Mouse (Mus musculus) olfactory bulb, adult 2 months (tissue): ENCODE measurements around the gene Rsu1. TPM values are rescaled to one million over a fixed set of nuclear protein-coding genes. Genes with fewer than 3 reads are reported as not detected.

Source experiments
- H3K27ac ChIP-seq: fragments of 200-500 bp; 2 replicates; pipeline ENCODE4 v1.5.1; 2012; ENCODE audit warnings: low read depth, low read length; ENCODE audit not compliant: insufficient read depth
- H3K4me1 ChIP-seq: fragments of 200-500 bp; 2 replicates; pipeline ENCODE4 v1.6.1; 2012; ENCODE audit warnings: low read length; ENCODE audit not compliant: control insufficient read depth, insufficient read depth
- H3K4me3 ChIP-seq: fragments of 200-500 bp; 2 replicates; pipeline ENCODE4 v1.5.1; 2012; ENCODE audit warnings: mild to moderate bottlenecking, low read depth, low read length, moderate library complexity; ENCODE audit not compliant: insufficient read depth
- CTCF ChIP-seq: fragments of 200-500 bp; IDR thresholded peaks from 2 replicates; pipeline ENCODE4 v1.5.1; 2012; ENCODE audit warnings: low read depth, mild to moderate bottlenecking, low read length, moderate library complexity; ENCODE audit not compliant: insufficient read depth
- POLR2A ChIP-seq: fragments of 200-500 bp; IDR thresholded peaks from 2 replicates; pipeline ENCODE4 v1.6.1; 2012; ENCODE audit warnings: mild to moderate bottlenecking, low read depth, low read length, moderate library complexity; ENCODE audit not compliant: insufficient read depth
- WGBS: fragments of 180-500 bp; shearing (Covaris S2); methylation state at CpG from one replicate; pipeline ENCODE4 v1.1.7; 2018; 5-methylcytosine and 5-hydroxymethylcytosine counted together
- polyA plus RNA-seq: library from polyadenylated mRNA; stranded (reverse); fragments of >200 nt; gene quantifications from 2 replicates; pipeline ENCODE4 v1.2.4, GENCODE M21; 2012; ENCODE audit warnings: low replicate concordance; ENCODE audit not compliant: missing spikeins, insufficient read depth, insufficient read length

Rsu1 gene
- polyA plus RNA-seq, 1 experiment: not detected

DNA sequence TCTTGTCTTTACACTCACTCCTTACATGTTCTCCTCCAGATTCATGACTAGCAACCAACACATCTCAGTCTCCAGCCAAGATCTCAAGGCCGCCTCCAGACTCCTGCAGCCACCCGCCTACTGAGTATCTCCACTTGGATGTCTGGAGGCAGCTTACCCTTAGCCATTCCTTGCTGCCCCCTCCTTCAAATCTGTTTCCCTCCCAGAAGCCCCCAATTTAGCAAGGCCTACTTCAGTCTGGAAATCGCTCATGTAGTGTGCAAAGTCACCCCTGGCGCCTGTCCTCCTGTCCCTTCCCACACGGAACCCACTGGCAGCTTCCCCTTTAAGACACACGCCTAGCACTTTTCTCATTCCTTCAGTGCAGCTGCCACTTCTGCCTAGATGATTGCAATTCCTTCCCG, 167.4 kb downstream of the Rsu1 start:
- H3K27ac ChIP-seq: no peak overlapping the region
- no peak overlapping the region for H3K4me3 ChIP-seq
- no peaks in the 10 kb centered on the region for H3K4me1 ChIP-seq
- TF ChIP-seq CTCF (no peak), POLR2A (no peak)
- 85% methylated on average over 7 of the region's 7 CpGs for WGBS

- Histone ChIP-seq H3K4me1 (no peaks in the 10 kb centered on the region), H3K4me3 (no peak overlapping the region), H3K27ac (no peak overlapping the region)
- WGBS: 98% methylated on average over 5 of the region's 5 CpGs
- no peak for TF ChIP-seq CTCF
- TF ChIP-seq POLR2A: no peak
Measured at GRCm38 (mm10) chr2:13094045-13094444, 177.2 kb downstream of the Rsu1 start.

GRCm38 (mm10) chr2:13093570-13093969, 177.6 kb downstream of the Rsu1 start:
- H3K4me3 ChIP-seq: no peak overlapping the region
- WGBS: 97% methylated on average over 1 of the region's 1 CpGs
- no peak for TF ChIP-seq CTCF
- no peak for TF ChIP-seq POLR2A

GRCm38 (mm10) chr2:13091399-13092015, 179.7 kb downstream of the Rsu1 start:
- TF ChIP-seq CTCF: no peak
- TF ChIP-seq POLR2A: no peak
- H3K27ac ChIP-seq: no peak overlapping the region
- WGBS: 97% methylated on average over 5 of the region's 5 CpGs
- H3K4me3 ChIP-seq: no peak overlapping the region
- H3K4me1 ChIP-seq: no peaks in the 10 kb centered on the region

More at GRCm38 (mm10) chr2:13093570-13093969, 177.6 kb downstream of the Rsu1 start:
- Histone ChIP-seq H3K27ac (no peak overlapping the region), H3K4me1 (no peaks in the 10 kb centered on the region)

DNA sequence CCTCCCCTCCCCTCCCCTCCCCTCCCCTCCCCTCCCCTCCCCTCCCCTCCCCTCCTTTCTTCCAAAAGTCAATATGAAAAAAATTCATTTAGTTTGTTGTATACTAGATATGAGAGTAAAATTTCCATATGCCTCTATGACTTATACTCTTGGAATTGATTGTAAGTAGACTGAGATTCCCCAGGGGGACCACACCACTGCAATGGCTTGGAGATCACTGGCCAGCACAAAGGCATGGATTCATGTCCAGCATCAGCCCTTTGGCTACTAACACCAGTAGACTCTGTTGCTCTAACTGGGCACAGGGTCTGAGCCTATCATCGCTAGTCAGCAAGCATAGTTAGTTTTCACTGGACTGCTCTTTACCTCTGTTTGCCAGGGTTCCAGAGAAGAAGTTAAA, 180.4 kb downstream of the Rsu1 start:
- TF ChIP-seq POLR2A: no peak
- TF ChIP-seq CTCF: no peak
- WGBS: 100% methylated on average over 1 of the region's 1 CpGs
- no peak overlapping the region for H3K27ac ChIP-seq
- H3K4me3 ChIP-seq: no peak overlapping the region
- H3K4me1 ChIP-seq: no peaks in the 10 kb centered on the region

GRCm38 (mm10) chr2:13089861-13090260, 181.4 kb downstream of the Rsu1 start:
- 68% methylated on average over 4 of the region's 4 CpGs for WGBS
- no peak overlapping the region for H3K4me3 ChIP-seq
- H3K27ac ChIP-seq: no peak overlapping the region
- no peak for TF ChIP-seq POLR2A
- TF ChIP-seq CTCF: no peak
- H3K4me1 ChIP-seq: no peaks in the 10 kb centered on the region

DNA sequence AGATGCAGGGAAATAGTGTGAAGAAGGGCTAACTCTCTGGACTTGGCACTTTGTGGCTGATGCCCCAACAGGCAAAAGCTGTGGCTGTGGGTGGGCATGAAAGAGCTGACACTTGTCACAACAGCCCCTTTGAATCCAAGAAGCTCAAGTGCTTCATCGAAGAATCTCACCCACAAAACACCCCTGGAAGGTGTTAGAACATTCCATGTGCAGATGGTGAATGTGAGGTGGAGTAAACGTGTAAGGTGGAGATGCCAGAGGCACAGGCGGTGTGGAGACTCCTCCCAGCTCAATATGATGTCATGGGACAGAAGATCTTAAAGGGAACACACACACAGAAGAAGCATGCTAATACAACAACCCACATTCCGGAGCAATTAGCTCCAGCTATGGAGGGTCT, 182.9 kb downstream of the Rsu1 start:
- no peak for TF ChIP-seq POLR2A
- WGBS: 73% methylated on average over 4 of the region's 4 CpGs
- Histone ChIP-seq H3K4me1 (no peaks in the 10 kb centered on the region), H3K27ac (no peak overlapping the region), H3K4me3 (no peak overlapping the region)

GRCm38 (mm10) chr2:13087811-13088210, 183.4 kb downstream of the Rsu1 start:
- WGBS: 99% methylated on average over 2 of the region's 2 CpGs

GRCm38 (mm10) chr2:13084223-13084622, 187.0 kb downstream of the Rsu1 start:
- TF ChIP-seq POLR2A (no peak), CTCF (no peak)
- no peak overlapping the region for H3K4me3 ChIP-seq
- H3K27ac ChIP-seq: no peak overlapping the region
- 76% methylated on average over 5 of the region's 5 CpGs for WGBS
- peaks cover 2% of the 10 kb centered on the region; the same call in 1 of the 2 replicates for H3K4me1 ChIP-seq

More at GRCm38 (mm10) chr2:13087811-13088210, 183.4 kb downstream of the Rsu1 start:
- H3K4me3 ChIP-seq: no peak overlapping the region
- no peak overlapping the region for H3K27ac ChIP-seq
- H3K4me1 ChIP-seq: no peaks in the 10 kb centered on the region
- no peak for TF ChIP-seq POLR2A
- no peak for TF ChIP-seq CTCF

GRCm38 (mm10) chr2:13080476-13080875, 190.7 kb downstream of the Rsu1 start:
- no peak overlapping the region for H3K27ac ChIP-seq
- WGBS: 67% methylated on average over 2 of the region's 2 CpGs
- H3K4me1 ChIP-seq: peaks cover 2% of the 10 kb centered on the region; the same call in 1 of the 2 replicates
- TF ChIP-seq POLR2A: no peak
- no peak for TF ChIP-seq CTCF
- no peak overlapping the region for H3K4me3 ChIP-seq
